Mouse (Mus musculus): ENCODE results near the gene Plxna2.

DNA sequence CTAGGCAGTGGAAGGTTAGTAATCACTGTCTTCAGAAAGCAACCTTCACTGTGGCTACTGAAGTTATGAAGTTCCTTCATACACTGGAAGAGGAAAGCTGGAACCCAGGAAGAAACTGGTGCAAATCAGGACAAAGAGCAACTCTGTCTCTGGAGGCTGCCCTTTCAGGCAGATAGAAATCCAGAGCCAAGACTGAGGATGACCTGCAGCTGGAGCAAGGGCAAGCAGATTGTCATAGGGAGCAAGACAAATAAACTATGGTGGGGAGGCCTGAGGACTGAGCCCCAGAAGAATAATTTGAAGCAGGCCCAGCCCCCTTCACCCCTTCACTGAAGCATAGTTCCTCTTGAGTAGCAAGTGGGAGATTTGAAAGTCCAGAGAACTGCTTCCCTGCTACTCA is 138.0 kb downstream of the Plxna2 start:
- TF ChIP-seq CTCF (IDR thresholded peaks at IDR 0.05) (no peak), EP300 (IDR thresholded peaks at IDR 0.05) (no peak)
